Mouse (Mus musculus): ENCODE measurements around the gene Mfsd7a. TPM values are rescaled to one million over a fixed set of nuclear protein-coding genes. Genes with fewer than 3 reads are reported as not detected.

Mfsd7a gene
- polyA plus RNA-seq, 1 experiment = 0.17 TPM

DNA sequence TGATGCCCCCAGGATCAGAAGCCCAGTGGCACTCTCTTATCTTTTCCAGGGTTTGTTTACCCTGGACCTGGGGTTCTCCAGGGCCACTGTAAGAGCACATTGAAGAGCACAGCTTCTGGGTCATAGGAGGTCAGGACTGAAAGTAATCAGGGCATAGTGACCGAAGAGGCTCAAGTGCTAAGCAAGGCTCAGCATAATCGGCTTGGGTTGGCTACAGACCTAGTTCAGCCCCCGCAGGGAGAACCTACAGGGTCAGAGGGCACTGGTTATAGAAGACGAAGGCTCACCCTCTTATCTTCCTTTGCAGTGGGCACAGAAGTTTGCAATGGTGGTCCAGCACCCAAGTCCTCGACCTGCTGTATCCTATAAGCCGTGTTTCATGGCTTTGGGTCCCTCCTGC, 17.5 kb downstream of the Mfsd7a start:
- no peak overlapping the region for H3K4me3 ChIP-seq (ENCODE audit: control insufficient read depth, low read depth, low read length)
- no peak overlapping the region for H3K27ac ChIP-seq (ENCODE audit: control insufficient read depth, insufficient read depth, low read depth, low read length)
- H3K4me1 ChIP-seq (ENCODE audit: control insufficient read depth, insufficient read depth, low read length) = peaks cover 7% of the 10 kb centered on the region
- TF ChIP-seq CTCF (IDR thresholded peaks at IDR 0.05; ENCODE audit: control insufficient read depth, insufficient read depth, insufficient replicate concordance, low read depth, low read length) (no peak), POLR2A (IDR thresholded peaks at IDR 0.05; ENCODE audit: control insufficient read depth, low read depth, low read length) (no peak)
- H3K36me3 ChIP-seq (ENCODE audit: control insufficient read depth, insufficient read depth, low read length) = no peaks in the 10 kb centered on the region; the same call in 1 of the 2 replicates
- H3K27me3 ChIP-seq (ENCODE audit: control insufficient read depth, insufficient read depth, low read length) = no peaks in the 10 kb centered on the region

DNA sequence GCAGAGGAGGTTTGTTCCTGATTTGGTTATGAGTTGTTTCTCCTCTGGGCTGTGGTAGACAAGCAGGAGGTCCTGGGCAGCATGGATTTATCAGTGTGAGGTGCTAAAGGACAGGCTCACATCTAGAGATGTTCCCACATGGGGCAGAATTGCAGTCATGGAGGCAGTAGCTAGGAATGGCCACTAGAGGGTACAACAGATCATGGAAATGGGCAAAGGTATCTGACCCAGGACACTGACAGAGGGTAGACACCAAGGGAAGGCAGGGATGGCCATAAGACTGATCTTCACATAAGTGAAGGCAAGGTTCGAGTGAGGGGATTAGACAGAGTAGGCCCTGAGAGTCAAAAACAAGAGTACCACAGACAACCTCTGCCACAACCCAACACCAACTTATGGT, 21.5 kb downstream of the Mfsd7a start:
- no peaks in the 10 kb centered on the region for H3K4me1 ChIP-seq (ENCODE audit: control insufficient read depth, insufficient read depth, low read length)
- TF ChIP-seq POLR2A (IDR thresholded peaks at IDR 0.05; ENCODE audit: control insufficient read depth, low read depth, low read length) = no peak
- TF ChIP-seq CTCF (IDR thresholded peaks at IDR 0.05; ENCODE audit: control insufficient read depth, insufficient read depth, insufficient replicate concordance, low read depth, low read length) = no peak; the same call in 1 of the 2 replicates
- H3K27ac ChIP-seq (ENCODE audit: control insufficient read depth, insufficient read depth, low read depth, low read length) = no peak overlapping the region
- no peak overlapping the region for H3K4me3 ChIP-seq (ENCODE audit: control insufficient read depth, low read depth, low read length)
- no peaks in the 10 kb centered on the region; the same call in 1 of the 2 replicates for H3K36me3 ChIP-seq (ENCODE audit: control insufficient read depth, insufficient read depth, low read length)
- H3K27me3 ChIP-seq (ENCODE audit: control insufficient read depth, insufficient read depth, low read length) = no peaks in the 10 kb centered on the region

DNA sequence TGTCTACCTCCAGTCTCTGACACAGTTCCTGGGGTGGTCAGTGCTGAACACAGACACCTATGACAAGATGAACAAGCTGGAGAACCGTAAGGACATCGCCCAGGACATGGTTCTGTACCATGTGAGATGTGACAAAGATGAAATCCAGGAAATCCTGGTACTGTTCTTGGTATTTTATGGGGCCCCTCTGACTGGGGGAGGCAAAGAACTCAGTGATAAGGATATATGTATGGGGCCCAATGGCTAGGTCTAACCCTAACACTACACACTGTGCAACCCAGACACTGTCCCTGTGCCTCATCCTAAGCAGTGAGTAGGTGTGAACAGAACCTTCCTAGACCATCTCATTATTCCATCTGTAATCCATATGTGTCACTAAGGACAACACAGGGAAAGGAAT, 25.3 kb downstream of the Mfsd7a start:
- Histone ChIP-seq H3K4me1 (ENCODE audit: control insufficient read depth, insufficient read depth, low read length) (no peaks in the 10 kb centered on the region), H3K4me3 (ENCODE audit: control insufficient read depth, low read depth, low read length) (no peak overlapping the region), H3K27me3 (ENCODE audit: control insufficient read depth, insufficient read depth, low read length) (no peaks in the 10 kb centered on the region), H3K36me3 (ENCODE audit: control insufficient read depth, insufficient read depth, low read length) (no peaks in the 10 kb centered on the region), H3K27ac (ENCODE audit: control insufficient read depth, insufficient read depth, low read depth, low read length) (no peak overlapping the region)
- no peak for TF ChIP-seq CTCF (IDR thresholded peaks at IDR 0.05; ENCODE audit: control insufficient read depth, insufficient read depth, insufficient replicate concordance, low read depth, low read length)
- TF ChIP-seq POLR2A (IDR thresholded peaks at IDR 0.05; ENCODE audit: control insufficient read depth, low read depth, low read length) = no peak

DNA sequence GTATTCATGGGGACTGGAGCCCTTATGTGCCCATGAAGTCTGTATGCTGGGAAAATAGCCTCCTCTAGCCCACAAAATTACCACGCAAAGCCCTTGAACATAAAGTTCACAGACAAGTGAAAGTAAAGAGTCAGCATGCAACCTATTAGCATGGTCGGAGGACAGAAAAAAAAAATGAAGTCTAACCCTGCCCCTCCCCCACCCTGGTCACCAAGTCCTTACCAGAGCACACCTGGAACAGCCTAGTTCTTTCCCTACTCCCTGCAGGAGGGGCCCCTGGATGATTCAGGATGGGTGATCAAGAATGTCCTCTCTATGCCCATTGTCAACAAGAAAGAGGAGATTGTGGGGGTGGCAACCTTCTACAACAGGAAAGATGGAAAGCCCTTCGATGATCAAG, 25.9 kb downstream of the Mfsd7a start:
- no peak for TF ChIP-seq POLR2A (IDR thresholded peaks at IDR 0.05; ENCODE audit: control insufficient read depth, low read depth, low read length)
- TF ChIP-seq CTCF (IDR thresholded peaks at IDR 0.05; ENCODE audit: control insufficient read depth, insufficient read depth, insufficient replicate concordance, low read depth, low read length) = no peak
- H3K27me3 ChIP-seq (ENCODE audit: control insufficient read depth, insufficient read depth, low read length) = no peaks in the 10 kb centered on the region
- H3K4me3 ChIP-seq (ENCODE audit: control insufficient read depth, low read depth, low read length) = no peak overlapping the region
- H3K4me1 ChIP-seq (ENCODE audit: control insufficient read depth, insufficient read depth, low read length) = no peaks in the 10 kb centered on the region
- H3K27ac ChIP-seq (ENCODE audit: control insufficient read depth, insufficient read depth, low read depth, low read length) = no peak overlapping the region
- no peaks in the 10 kb centered on the region for H3K36me3 ChIP-seq (ENCODE audit: control insufficient read depth, insufficient read depth, low read length)

DNA sequence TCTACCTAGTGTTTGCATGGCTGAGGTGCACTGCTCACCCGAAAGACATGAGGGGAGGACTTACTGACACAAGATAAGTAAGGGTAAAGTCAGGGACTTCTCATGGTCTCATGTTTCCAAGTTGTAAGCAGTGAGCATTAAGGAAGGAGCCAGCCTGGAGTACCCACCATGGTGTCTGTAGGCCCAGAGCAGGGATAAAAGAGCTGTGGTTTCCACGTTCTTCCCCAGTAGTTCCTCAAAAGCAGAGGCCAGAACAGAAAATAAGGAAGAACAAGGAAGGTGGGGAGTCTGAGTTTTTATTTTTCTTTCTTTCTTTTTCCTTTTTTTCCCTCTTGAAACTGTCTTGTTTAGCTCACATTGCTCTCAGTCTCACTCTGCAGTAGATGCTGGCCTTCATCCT, 34.0 kb downstream of the Mfsd7a start:
- Histone ChIP-seq H3K36me3 (ENCODE audit: control insufficient read depth, insufficient read depth, low read length) (no peaks in the 10 kb centered on the region), H3K27ac (ENCODE audit: control insufficient read depth, insufficient read depth, low read depth, low read length) (no peak overlapping the region), H3K27me3 (ENCODE audit: control insufficient read depth, insufficient read depth, low read length) (no peaks in the 10 kb centered on the region), H3K4me3 (ENCODE audit: control insufficient read depth, low read depth, low read length) (no peak overlapping the region), H3K4me1 (ENCODE audit: control insufficient read depth, insufficient read depth, low read length) (no peaks in the 10 kb centered on the region)
- no peak for TF ChIP-seq POLR2A (IDR thresholded peaks at IDR 0.05; ENCODE audit: control insufficient read depth, low read depth, low read length)
- TF ChIP-seq CTCF (IDR thresholded peaks at IDR 0.05; ENCODE audit: control insufficient read depth, insufficient read depth, insufficient replicate concordance, low read depth, low read length) = no peak

DNA sequence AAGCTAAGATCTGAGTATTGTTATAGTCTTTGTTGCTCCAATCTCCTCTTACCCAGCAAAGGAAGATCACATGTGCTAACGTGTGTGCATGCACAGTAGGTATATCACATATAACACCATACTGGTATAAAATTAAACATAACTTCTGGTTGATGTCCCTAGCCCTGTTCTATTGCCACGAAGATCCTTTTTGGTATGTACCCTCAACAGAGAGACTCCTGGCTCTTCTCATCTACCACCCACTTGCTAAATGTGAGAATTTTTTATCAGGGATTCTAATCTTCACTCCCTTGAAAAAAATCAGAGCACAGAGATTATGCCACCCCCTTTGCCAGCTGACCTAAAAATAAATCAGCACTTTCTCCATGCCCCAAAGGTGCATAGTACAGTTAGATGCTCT, 41.7 kb downstream of the Mfsd7a start:
- H3K4me1 ChIP-seq (ENCODE audit: control insufficient read depth, insufficient read depth, low read length) = no peaks in the 10 kb centered on the region
- no peak overlapping the region for H3K4me3 ChIP-seq (ENCODE audit: control insufficient read depth, low read depth, low read length)
- no peaks in the 10 kb centered on the region for H3K36me3 ChIP-seq (ENCODE audit: control insufficient read depth, insufficient read depth, low read length)
- H3K27ac ChIP-seq (ENCODE audit: control insufficient read depth, insufficient read depth, low read depth, low read length) = no peak overlapping the region
- H3K27me3 ChIP-seq (ENCODE audit: control insufficient read depth, insufficient read depth, low read length) = no peaks in the 10 kb centered on the region
- TF ChIP-seq POLR2A (IDR thresholded peaks at IDR 0.05; ENCODE audit: control insufficient read depth, low read depth, low read length) (no peak), CTCF (IDR thresholded peaks at IDR 0.05; ENCODE audit: control insufficient read depth, insufficient read depth, insufficient replicate concordance, low read depth, low read length) (no peak)

DNA sequence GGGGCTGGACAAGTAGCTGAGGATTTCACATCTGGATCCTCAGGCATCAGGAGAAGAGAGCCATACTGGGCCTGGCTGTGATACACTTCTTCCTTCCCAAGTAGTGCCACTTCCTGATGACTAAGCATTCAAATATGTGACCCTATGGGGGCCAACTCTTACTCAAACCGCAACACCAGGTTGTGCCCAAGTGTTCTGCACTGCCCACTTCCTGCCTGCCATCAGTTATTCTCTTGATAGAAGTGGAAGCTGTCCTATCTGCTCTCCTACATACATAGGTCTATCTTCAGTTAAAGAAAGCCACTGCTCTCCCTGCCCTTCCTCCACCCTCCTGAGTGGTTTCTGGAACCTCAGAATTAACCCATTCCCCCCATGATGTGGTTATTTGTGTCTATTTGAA, 43.2 kb downstream of the Mfsd7a start:
- H3K27me3 ChIP-seq (ENCODE audit: control insufficient read depth, insufficient read depth, low read length) = no peaks in the 10 kb centered on the region
- no peaks in the 10 kb centered on the region for H3K4me1 ChIP-seq (ENCODE audit: control insufficient read depth, insufficient read depth, low read length)
- H3K27ac ChIP-seq (ENCODE audit: control insufficient read depth, insufficient read depth, low read depth, low read length) = no peak overlapping the region

DNA sequence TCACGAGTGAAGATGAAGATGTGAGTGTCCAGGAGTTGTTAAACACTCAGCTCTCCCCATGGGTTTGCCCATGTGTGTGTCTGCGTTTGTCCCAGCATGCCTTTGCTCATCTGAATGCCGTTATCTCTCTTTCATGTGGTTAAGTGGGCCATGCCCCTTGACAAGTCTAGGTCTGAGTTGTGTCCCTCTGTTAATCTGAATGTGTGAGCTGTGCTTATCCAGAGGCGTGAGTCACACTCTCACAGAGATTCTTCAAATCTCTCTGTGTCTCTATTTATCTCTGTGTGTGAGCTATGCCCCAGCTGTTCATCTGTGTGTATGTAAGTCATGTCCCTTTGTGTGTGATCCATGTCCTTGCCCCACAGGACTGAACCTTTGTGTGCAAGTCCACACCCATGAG, 45.2 kb downstream of the Mfsd7a start:
- H3K4me3 ChIP-seq (ENCODE audit: control insufficient read depth, low read depth, low read length) = no peak overlapping the region
- no peak overlapping the region for H3K27ac ChIP-seq (ENCODE audit: control insufficient read depth, insufficient read depth, low read depth, low read length)
- H3K27me3 ChIP-seq (ENCODE audit: control insufficient read depth, insufficient read depth, low read length) = no peaks in the 10 kb centered on the region
- no peak for TF ChIP-seq POLR2A (IDR thresholded peaks at IDR 0.05; ENCODE audit: control insufficient read depth, low read depth, low read length)
- TF ChIP-seq CTCF (IDR thresholded peaks at IDR 0.05; ENCODE audit: control insufficient read depth, insufficient read depth, insufficient replicate concordance, low read depth, low read length) = no peak
- H3K4me1 ChIP-seq (ENCODE audit: control insufficient read depth, insufficient read depth, low read length) = no peaks in the 10 kb centered on the region
- no peaks in the 10 kb centered on the region for H3K36me3 ChIP-seq (ENCODE audit: control insufficient read depth, insufficient read depth, low read length)

More for the DNA sequence above, 43.2 kb downstream of the Mfsd7a start:
- no peaks in the 10 kb centered on the region for H3K36me3 ChIP-seq (ENCODE audit: control insufficient read depth, insufficient read depth, low read length)
- TF ChIP-seq CTCF (IDR thresholded peaks at IDR 0.05; ENCODE audit: control insufficient read depth, insufficient read depth, insufficient replicate concordance, low read depth, low read length) (no peak), POLR2A (IDR thresholded peaks at IDR 0.05; ENCODE audit: control insufficient read depth, low read depth, low read length) (no peak)
- no peak overlapping the region for H3K4me3 ChIP-seq (ENCODE audit: control insufficient read depth, low read depth, low read length)

Other genes starting within 250 kb of the Mfsd7a start
- 41.7 and 42.3 TPM in 2 replicates for gene Dr1, start 180.0 kb downstream of the Mfsd7a start, polyA plus RNA-seq (2012; rRNA removed)
- gene Pigg, start 136.3 kb downstream of the Mfsd7a start, polyA plus RNA-seq (2012; rRNA removed) = 8.0 and 8.9 TPM in 2 replicates
- gene Gm42517, start 81.0 kb downstream of the Mfsd7a start, polyA plus RNA-seq (2012; rRNA removed) = 0.53 and 0.78 TPM in 2 replicates
- gene Pde6b, start 60.5 kb downstream of the Mfsd7a start, polyA plus RNA-seq (2012; rRNA removed) = 0.02 TPM in 2 replicates
- gene Atp5k, start 14.4 kb downstream of the Mfsd7a start, polyA plus RNA-seq (2012; rRNA removed) = 42.3 and 46.1 TPM in 2 replicates
- gene Pcgf3, start 12.3 kb upstream of the Mfsd7a start, polyA plus RNA-seq (2012; rRNA removed) = 3.5 and 4.3 TPM in 2 replicates
- gene Cplx1, start 101.1 kb upstream of the Mfsd7a start, polyA plus RNA-seq (2012; rRNA removed) = 0.69 and 1.1 TPM in 2 replicates
- gene Gak, start 180.9 kb upstream of the Mfsd7a start, polyA plus RNA-seq (2012; rRNA removed) = 35.3 and 36.8 TPM in 2 replicates
- 128 and 145 TPM in 2 replicates for gene Tmem175, start 180.9 kb upstream of the Mfsd7a start, polyA plus RNA-seq (2012; rRNA removed)
- gene Idua, start 211.4 kb upstream of the Mfsd7a start, polyA plus RNA-seq (2012; rRNA removed) = 3.6 and 3.8 TPM in 2 replicates
- 4.7 and 4.8 TPM in 2 replicates for gene Dgkq, start 220.8 kb upstream of the Mfsd7a start, polyA plus RNA-seq (2012; rRNA removed)
- 0.04 and 0.09 TPM in 2 replicates for gene Slc26a1, start 226.7 kb upstream of the Mfsd7a start, polyA plus RNA-seq (2012; rRNA removed)
- gene Fgfrl1, start 243.5 kb upstream of the Mfsd7a start, polyA plus RNA-seq (2012; rRNA removed) = 28.9 and 34.7 TPM in 2 replicates